Mouse (Mus musculus): ENCODE measurements around the gene Loxl1. TPM values are rescaled to one million over a fixed set of nuclear protein-coding genes. Genes with fewer than 3 reads are reported as not detected.
"Not testable (repeated sequence)": the region's sequence is repeated elsewhere in the genome, so short reads cannot be mapped to it uniquely, and the experiment has no call there.

Gene Loxl1
- polyA plus RNA-seq, 1 experiment from 2014 or later: 19.1 TPM

DNA sequence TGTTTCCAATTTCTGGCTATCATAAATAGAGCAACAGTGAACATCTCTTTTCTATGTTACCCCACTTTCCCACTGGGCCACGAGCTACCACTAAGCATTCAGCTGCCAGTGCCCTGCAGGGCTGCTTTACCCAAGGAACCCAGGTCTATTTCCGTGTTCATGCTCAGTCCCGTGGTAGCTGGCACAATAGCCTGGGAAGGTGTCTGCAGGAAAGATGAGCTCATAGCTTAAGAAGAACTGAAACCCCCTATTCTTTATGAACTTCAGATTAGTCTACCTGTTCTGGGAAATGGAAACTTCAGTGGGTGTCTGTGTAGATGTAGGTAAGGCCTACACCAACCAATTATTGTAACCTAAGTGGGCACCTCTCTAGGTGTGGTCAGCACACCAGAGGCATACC lies 47.6 kb downstream of the Loxl1 start:
- Histone ChIP-seq H3K9ac (ENCODE audit: low read depth, low read length) (no peak overlapping the region), H3K4me3 (ENCODE audit: low read length) (no peak overlapping the region), H3K27me3 (replicated peaks; ENCODE audit: control insufficient read depth, insufficient read depth, low read length) (no peaks in the 10 kb centered on the region), H3K27ac (ENCODE audit: low read length) (no peak overlapping the region), H3K36me3 (ENCODE audit: control insufficient read depth, insufficient read depth, low read length) (no peaks in the 10 kb centered on the region), H3K4me1 (ENCODE audit: control insufficient read depth, insufficient read depth, low read length) (peaks cover 9% of the 10 kb centered on the region; the same call in 1 of the 2 replicates), H3K9me3 (ENCODE audit: control insufficient read depth, low read length) (no peaks in the 10 kb centered on the region), H3K4me2 (ENCODE audit: low read depth, low read length) (no peak overlapping the region)
- WGBS: 73% methylated on average over 3 of the region's 3 CpGs
- ATAC-seq: no peak

DNA sequence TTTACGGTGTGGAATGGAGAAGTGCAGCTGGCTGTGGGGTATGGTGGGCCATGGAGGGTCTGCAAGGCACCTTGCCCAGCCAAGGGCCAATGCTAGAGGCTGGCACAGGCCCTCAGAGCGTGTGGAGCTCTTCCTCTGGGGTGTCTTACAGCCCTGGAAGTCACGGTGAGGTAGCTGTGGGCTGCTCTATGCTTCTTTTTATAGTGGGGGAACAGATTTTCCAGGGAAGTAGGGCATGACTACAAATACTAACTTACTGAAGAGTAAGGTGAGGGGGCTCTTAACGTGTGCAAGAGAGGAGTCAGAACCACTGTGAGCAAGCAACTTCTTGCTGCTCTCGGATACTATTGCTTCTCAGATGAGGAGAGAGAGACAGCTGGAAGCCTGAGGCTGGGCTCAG lies 50.5 kb downstream of the Loxl1 start:
- Histone ChIP-seq H3K4me3 (ENCODE audit: low read length) (no peak overlapping the region), H3K27me3 (replicated peaks; ENCODE audit: control insufficient read depth, insufficient read depth, low read length) (no peaks in the 10 kb centered on the region), H3K9ac (ENCODE audit: low read depth, low read length) (no peak overlapping the region), H3K4me2 (ENCODE audit: low read depth, low read length) (no peak overlapping the region), H3K4me1 (ENCODE audit: control insufficient read depth, insufficient read depth, low read length) (peaks cover 9% of the 10 kb centered on the region; the same call in 1 of the 2 replicates), H3K36me3 (ENCODE audit: control insufficient read depth, insufficient read depth, low read length) (no peaks in the 10 kb centered on the region), H3K9me3 (ENCODE audit: control insufficient read depth, low read length) (no peaks in the 10 kb centered on the region), H3K27ac (ENCODE audit: low read length) (no peak overlapping the region)
- no peak for ATAC-seq
- WGBS: 95% methylated on average over 5 of the region's 5 CpGs

DNA sequence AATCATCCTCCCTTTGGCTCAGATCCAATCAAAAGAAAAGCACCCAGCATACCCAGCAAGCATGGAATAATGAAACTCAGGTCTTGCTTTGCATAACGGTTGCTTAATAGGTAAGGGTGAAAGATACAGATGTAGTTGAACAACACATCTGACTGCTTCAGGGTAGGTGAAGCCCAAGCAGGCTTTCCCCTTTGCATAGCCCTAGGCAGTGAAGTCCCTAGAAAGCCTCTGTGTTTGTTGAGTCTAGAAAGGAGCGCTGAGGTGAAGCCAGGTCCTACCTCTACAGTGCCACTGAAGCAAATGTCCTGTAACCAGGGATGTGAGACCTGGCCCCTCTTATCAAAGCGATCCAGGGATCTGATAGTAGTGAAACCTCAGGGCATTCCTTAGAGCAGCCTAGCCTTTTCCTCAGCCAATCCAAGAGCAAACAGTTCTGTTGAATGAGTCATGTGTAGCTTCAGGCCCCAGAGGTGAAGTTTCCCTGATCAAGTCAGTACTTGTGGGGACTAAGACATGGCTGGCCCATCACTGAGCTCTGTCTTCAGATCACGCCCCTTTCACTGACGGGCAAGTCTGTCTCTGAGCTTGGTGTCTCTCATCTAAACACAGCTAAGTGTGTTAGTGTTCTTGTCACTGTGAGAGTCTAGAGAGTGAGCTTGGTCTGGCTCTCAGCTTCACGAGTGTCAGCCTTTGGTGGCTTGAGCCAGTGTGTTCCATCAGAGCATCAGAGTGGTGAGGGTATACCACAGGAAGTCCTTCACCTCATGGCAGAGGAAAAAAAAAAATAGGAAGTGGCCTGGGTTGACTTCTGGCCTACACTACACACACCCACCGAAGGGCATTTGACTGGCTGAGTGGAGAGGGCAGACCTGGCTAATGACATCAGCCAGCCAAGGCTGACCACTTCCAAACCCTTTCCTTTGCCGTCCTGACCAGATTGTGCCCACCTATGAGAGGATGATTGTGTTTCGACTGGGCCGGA lies 57.0 kb downstream of the Loxl1 start:
- Histone ChIP-seq H3K9me3 (ENCODE audit: control insufficient read depth, low read length) (no peaks in the 10 kb centered on the region), H3K4me1 (ENCODE audit: control insufficient read depth, insufficient read depth, low read length) (peaks cover 2% of the 10 kb centered on the region; the same call in 1 of the 2 replicates), H3K4me2 (ENCODE audit: low read depth, low read length) (no peak overlapping the region), H3K36me3 (ENCODE audit: control insufficient read depth, insufficient read depth, low read length) (peaks cover 4% of the 10 kb centered on the region; the same call in 1 of the 2 replicates), H3K27me3 (replicated peaks; ENCODE audit: control insufficient read depth, insufficient read depth, low read length) (no peaks in the 10 kb centered on the region), H3K9ac (ENCODE audit: low read depth, low read length) (no peak overlapping the region), H3K27ac (ENCODE audit: low read length) (no peak overlapping the region), H3K4me3 (ENCODE audit: low read length) (no peak overlapping the region)
- WGBS: 88% methylated on average over 10 of the region's 10 CpGs
- ATAC-seq: no peak

DNA sequence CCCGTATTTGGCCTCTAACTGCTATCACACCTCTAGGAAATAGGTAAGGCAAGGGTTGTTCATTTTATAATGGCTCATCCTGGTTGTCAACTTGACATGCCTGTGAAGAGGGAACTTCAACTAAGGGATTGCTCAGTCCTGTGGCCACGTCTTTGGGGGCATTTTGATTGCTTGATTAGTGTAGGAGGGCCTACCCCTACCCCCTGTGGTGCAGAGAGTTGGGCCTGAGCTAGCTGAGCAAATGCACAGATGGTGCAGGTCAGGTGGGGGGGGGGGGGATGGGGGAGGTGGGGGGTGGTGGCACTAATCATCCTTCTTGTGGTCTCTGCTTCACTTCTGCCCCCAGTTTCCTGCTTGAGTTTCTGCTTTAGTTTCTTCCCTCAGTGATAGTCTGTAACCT lies 57.9 kb downstream of the Loxl1 start:
- no peak for ATAC-seq
- WGBS: 49% methylated on average over 2 of the region's 2 CpGs

DNA sequence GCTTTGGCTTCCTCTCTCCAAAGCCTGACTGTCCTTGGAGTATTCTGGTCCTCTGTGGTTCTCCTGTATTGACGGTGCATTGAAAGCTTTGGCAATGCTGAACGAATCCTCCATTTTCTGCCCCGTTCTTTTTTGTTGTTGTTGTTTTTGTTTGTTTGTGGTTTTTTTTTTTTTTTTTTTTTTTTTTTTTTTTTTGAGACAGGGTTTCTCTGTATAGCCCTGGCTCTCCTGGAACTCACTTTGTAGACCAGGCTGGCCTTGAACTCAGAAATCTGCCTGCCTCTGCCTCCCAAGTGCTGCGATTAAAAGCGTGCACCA lies 59.2 kb downstream of the Loxl1 start:
- Histone ChIP-seq H3K27ac (ENCODE audit: low read length) (peak overlapping the region; percentile 75), H3K4me3 (ENCODE audit: low read length) (peak overlapping the region; percentile 88), H3K9ac (ENCODE audit: low read depth, low read length) (peak overlapping the region; percentile 85), H3K4me2 (ENCODE audit: low read depth, low read length) (peak overlapping the region; percentile 89)
- not testable (repeated sequence) for H3K9me3 ChIP-seq (ENCODE audit: control insufficient read depth, low read length); ATAC-seq; H3K4me1 ChIP-seq (ENCODE audit: control insufficient read depth, insufficient read depth, low read length); H3K36me3 ChIP-seq (ENCODE audit: control insufficient read depth, insufficient read depth, low read length); H3K27me3 ChIP-seq (replicated peaks; ENCODE audit: control insufficient read depth, insufficient read depth, low read length)
- 63% methylated on average over 5 of the region's 5 CpGs for WGBS

More for the DNA sequence above, 57.9 kb downstream of the Loxl1 start:
- Histone ChIP-seq H3K4me1 (ENCODE audit: control insufficient read depth, insufficient read depth, low read length) (peaks cover 6% of the 10 kb centered on the region), H3K36me3 (ENCODE audit: control insufficient read depth, insufficient read depth, low read length) (peaks cover 4% of the 10 kb centered on the region; the same call in 1 of the 2 replicates), H3K27me3 (replicated peaks; ENCODE audit: control insufficient read depth, insufficient read depth, low read length) (no peaks in the 10 kb centered on the region), H3K9me3 (ENCODE audit: control insufficient read depth, low read length) (no peaks in the 10 kb centered on the region), H3K4me3 (ENCODE audit: low read length) (no peak overlapping the region), H3K9ac (ENCODE audit: low read depth, low read length) (no peak overlapping the region), H3K27ac (ENCODE audit: low read length) (no peak overlapping the region), H3K4me2 (ENCODE audit: low read depth, low read length) (no peak overlapping the region)

DNA sequence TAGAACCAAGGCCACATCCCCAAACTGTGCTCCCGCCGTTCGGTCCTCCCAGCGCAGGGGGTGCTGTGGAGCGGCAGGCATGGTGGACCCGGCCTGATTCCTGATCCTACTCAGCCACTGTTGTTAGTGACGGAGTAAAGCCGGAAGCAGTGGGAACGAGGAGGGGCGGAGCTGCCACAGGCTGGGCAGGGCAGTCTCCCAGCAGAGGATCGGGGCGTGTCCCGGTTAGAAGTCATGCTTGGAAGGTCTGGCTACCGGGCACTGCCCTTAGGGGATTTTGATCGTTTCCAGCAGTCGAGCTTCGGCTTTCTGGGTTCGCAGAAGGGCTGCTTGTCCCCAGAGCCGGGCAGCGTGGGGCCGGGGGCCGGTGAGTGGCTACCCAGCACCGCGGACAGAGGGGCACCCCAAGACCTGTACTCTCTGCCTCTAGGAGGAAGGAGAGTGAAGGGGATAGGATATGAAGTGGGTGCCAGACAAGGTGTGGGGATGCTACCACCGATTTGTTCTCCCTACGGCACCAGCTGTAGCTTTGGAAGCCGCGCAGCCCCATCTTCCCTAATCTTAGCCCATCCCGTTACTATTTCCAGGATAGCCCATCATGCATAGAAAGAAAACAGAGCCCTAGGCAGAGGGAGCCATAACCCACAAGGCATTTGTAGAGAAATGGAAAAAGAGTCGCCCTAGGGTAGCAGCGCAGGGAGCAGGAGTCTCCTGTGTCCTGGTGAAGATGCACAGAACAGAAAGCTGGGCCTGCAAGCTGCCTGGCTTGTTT lies 59.8 kb downstream of the Loxl1 start, which contains the start of gene Stoml1:
Gene Stoml1 (plus strand): TSS at position 132 of the 772 bp plus-strand sequence.
- WGBS: 1% methylated on average over 31 of the region's 31 CpGs
- H3K9me3 ChIP-seq (ENCODE audit: control insufficient read depth, low read length): no peaks in the 10 kb centered on the region
- peak within 1 kb of the TSS; percentile 89 for H3K4me2 ChIP-seq (ENCODE audit: low read depth, low read length)
- no peaks in the 10 kb centered on the region for H3K27me3 ChIP-seq (replicated peaks; ENCODE audit: control insufficient read depth, insufficient read depth, low read length)
- H3K4me3 ChIP-seq (ENCODE audit: low read length): peak within 1 kb of the TSS; percentile 88
- peak; percentile 97 for ATAC-seq
- peaks cover 14% of the 10 kb centered on the region for H3K4me1 ChIP-seq (ENCODE audit: control insufficient read depth, insufficient read depth, low read length)
- peak within 1 kb of the TSS; percentile 75 for H3K27ac ChIP-seq (ENCODE audit: low read length)
- peak within 1 kb of the TSS; percentile 85 for H3K9ac ChIP-seq (ENCODE audit: low read depth, low read length)
- H3K36me3 ChIP-seq (ENCODE audit: control insufficient read depth, insufficient read depth, low read length): peaks cover 4% of the 10 kb centered on the region; the same call in 1 of the 2 replicates

DNA sequence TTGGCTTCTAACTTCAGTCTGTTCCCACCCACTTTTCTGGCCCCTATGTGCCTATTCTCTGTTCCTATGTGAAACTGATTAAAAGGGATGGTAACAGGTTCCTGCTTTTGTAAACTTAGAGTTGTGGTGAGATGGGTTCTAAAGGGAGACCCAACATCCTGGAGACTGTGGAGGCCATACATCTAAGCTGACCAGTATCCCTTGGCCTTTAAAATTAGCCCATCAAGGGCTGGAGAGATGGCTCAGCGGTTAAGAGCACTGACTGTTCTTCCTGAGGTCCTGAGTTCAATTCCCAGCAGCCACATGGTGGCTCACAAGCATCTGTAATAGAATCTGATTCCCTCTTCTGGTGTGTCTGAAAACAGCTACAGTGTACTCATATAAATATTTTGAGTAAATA lies 62.3 kb downstream of the Loxl1 start:
- 88% methylated on average over 1 of the region's 1 CpGs for WGBS
- not testable (repeated sequence) for ATAC-seq; H3K4me2 ChIP-seq (ENCODE audit: low read depth, low read length); H3K36me3 ChIP-seq (ENCODE audit: control insufficient read depth, insufficient read depth, low read length); H3K9ac ChIP-seq (ENCODE audit: low read depth, low read length); H3K9me3 ChIP-seq (ENCODE audit: control insufficient read depth, low read length); H3K27me3 ChIP-seq (replicated peaks; ENCODE audit: control insufficient read depth, insufficient read depth, low read length); H3K4me3 ChIP-seq (ENCODE audit: low read length)
- peaks cover 23% of the 10 kb centered on the region for H3K4me1 ChIP-seq (ENCODE audit: control insufficient read depth, insufficient read depth, low read length)
- peak overlapping the region; percentile 97; the same call in 1 of the 2 replicates for H3K27ac ChIP-seq (ENCODE audit: low read length)

DNA sequence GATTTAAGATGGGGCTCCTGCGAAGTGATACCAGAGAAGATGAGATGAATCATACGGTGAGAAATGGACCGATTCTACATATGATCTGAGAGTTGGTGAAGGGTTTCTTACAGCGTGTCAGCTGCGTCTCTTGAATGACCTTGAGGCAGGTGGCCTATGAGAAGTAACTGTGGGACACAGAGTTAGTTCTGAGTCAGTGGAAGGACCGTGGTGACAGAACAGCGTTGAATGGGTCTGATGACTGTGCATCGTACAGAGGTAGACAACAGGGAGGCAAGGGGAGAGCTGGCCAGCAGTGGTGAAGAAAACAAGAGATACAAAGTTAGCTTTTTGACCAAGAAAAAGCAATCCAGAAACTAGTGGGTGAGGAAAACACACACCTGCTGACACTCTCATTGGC lies 62.7 kb downstream of the Loxl1 start:
- Histone ChIP-seq H3K27ac (ENCODE audit: low read length) (peak overlapping the region; percentile 97), H3K4me1 (ENCODE audit: control insufficient read depth, insufficient read depth, low read length) (peaks cover 23% of the 10 kb centered on the region), H3K4me2 (ENCODE audit: low read depth, low read length) (peak overlapping the region; percentile 76), H3K9ac (ENCODE audit: low read depth, low read length) (peak overlapping the region; percentile 84), H3K9me3 (ENCODE audit: control insufficient read depth, low read length) (no peaks in the 10 kb centered on the region), H3K4me3 (ENCODE audit: low read length) (peak overlapping the region; percentile 69), H3K27me3 (replicated peaks; ENCODE audit: control insufficient read depth, insufficient read depth, low read length) (no peaks in the 10 kb centered on the region), H3K36me3 (ENCODE audit: control insufficient read depth, insufficient read depth, low read length) (no peaks in the 10 kb centered on the region)
- 72% methylated on average over 8 of the region's 8 CpGs for WGBS
- ATAC-seq: no peak

DNA sequence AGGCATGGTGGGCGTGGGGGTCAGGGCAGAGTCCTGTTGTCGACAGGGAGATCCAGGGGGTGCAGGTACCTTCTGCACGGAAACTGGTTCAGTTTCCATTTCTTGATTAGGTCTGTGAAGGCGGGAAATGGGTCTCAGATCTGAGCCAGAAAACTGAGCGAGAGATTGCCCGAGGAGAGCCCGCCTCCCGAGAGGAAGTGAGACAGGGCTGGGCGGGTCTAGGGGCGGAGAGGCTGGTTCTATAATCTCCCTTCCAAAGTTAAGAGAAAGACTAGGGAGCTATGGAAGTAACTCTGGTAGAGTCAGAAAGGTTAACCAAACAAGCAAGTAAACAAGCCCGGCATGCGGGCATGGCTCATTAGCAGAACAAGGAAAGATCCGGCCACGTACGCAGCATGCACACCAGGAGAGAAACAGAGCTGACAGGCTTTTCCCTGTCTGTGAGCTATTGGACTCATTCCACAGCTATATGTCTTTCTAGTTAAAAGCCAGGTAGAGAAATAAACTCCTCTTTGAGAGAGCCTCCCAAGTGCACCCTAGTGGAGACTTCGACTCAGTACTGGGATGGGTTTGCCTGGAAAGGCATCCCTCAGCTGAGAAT lies 63.3 kb downstream of the Loxl1 start, which contains the start of gene Pml:
Gene Pml (minus strand): TSS at position 195 of the 601 bp plus-strand sequence.
- peak within 1 kb of the TSS; percentile 76 for H3K4me2 ChIP-seq (ENCODE audit: low read depth, low read length)
- ATAC-seq: peak; percentile 81
- 1% methylated on average over 16 of the region's 16 CpGs for WGBS
- no peaks in the 10 kb centered on the region for H3K27me3 ChIP-seq (replicated peaks; ENCODE audit: control insufficient read depth, insufficient read depth, low read length)
- no peaks in the 10 kb centered on the region for H3K36me3 ChIP-seq (ENCODE audit: control insufficient read depth, insufficient read depth, low read length)
- no peaks in the 10 kb centered on the region for H3K9me3 ChIP-seq (ENCODE audit: control insufficient read depth, low read length)
- peak within 1 kb of the TSS; percentile 97 for H3K27ac ChIP-seq (ENCODE audit: low read length)
- peaks cover 23% of the 10 kb centered on the region for H3K4me1 ChIP-seq (ENCODE audit: control insufficient read depth, insufficient read depth, low read length)
- H3K4me3 ChIP-seq (ENCODE audit: low read length): peak within 1 kb of the TSS; percentile 69
- H3K9ac ChIP-seq (ENCODE audit: low read depth, low read length): peak within 1 kb of the TSS; percentile 84

All from intestine, embryonic 16.5 days (tissue).